Mouse (Mus musculus) cerebellum, adult 18-20 months (tissue): ENCODE measurements around the gene Olfr368.

Experiments
- DNase-seq, 2 experiments: peaks; one replicate each; pipeline ENCODE4 v3.0.0; 2021

Olfr368 gene

DNA sequence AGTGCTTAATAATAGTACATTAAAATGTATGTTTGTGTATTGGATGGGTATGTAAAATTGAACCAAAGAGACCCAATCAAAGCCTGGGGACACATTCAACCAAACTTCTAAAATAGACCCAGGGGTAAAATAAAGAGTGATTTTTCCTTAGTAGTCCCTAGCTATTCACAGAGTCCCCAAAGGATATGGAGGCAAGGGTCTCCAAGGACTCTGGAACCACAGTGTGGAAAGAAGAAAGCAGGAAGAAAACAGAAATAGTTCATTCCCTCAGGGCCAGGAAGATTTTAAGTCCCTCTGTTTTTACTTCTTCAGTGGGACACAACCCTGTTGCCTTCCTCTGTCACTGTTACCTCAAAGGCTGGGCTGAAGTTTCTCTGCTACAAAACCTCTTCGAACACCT lies at the start of gene Olfr368:
Olfr368 (plus strand) TSS at position 301 of the 400 bp plus-strand sequence.
- DNase-seq: no peak

DNA sequence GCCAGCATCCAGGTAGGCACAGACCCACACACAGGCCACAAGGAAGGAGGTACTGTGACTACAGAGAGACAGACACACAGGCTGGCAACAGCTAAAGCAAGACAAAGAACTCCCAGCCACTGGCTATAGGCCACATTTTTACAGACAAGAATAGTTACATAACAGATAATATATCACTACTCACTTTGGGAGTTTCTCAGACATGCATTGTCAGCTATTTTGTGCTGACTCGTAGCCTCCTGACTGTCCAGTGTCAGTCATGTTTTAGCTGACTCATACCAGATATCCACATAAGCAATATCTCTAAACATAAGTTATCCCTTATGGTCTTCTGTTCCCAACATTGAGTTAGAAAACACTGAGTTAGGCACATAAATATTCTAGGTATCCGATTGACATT lies 7.0 kb downstream of the Olfr368 start:
- DNase-seq: no peak

DNA sequence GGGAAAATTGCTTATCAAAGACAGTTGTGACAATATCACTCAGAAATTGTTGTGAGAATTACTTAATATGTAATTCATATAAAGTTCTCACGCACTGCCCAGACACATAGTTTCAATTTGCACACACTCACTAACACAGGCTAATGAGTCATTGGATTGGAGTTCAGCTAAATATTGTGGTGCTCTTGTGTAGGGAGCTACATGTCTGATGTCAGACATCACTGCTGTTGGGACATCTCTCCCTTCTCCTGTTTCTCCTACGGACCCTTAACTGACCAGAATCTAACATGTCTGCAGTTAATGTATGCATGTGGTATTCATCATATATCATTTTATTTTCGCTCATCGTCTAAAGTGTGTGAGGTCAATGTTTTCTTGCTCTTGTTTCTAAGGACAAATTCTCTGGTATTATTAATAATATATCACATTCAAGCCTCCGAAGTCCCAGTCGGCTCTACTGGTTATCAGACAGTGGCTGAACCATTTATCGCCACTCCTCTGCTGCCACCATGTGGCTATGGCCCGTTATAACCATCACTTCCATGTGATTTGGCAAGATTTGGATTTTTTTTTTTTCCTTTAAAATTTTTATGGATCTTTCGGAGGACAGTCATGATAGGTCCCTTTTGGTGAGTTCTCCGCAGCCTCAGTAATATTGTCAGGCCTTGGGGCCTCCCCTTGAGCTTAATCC lies 12.3 kb downstream of the Olfr368 start:
- DNase-seq: peak; percentile 44 to 56

DNA sequence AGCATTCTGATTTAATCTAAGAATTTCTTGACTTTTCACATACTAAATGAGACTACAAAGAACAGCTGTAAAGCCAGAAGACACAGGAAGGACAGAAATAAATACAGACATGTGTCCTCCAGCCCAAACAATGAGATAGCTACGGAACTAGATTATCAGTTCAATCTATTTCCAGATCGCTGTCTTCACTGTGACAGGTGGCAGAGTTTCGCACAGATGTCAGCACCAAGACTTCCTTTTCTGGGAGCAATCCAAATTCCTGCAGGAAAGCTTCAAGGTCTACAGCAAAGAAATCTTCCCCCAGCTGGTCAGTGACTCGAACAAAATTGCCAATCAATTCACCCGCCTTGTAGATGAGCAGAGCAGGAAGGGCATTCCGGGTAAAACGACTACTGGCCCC lies 25.4 kb downstream of the Olfr368 start:
- no peak for DNase-seq

DNA sequence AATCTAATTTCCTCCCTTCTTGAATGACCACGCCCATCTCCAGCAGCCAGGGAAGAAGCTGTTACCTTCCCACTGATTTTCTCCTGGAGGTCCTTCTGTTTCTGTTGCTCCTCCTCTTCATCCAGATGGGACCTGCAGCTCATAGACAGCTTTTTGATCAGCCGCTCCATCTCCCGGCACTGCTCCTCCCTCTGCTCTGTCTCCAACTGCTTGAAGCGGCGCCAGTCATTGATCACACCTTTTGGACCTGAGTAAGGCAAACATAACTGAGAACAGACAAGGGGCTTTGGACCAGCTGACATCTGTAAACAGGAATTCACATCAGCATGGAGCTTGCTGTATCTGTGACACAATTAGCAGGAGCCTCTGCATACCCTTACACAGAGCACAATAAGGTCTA lies 29.3 kb downstream of the Olfr368 start:
- no peak for DNase-seq

DNA sequence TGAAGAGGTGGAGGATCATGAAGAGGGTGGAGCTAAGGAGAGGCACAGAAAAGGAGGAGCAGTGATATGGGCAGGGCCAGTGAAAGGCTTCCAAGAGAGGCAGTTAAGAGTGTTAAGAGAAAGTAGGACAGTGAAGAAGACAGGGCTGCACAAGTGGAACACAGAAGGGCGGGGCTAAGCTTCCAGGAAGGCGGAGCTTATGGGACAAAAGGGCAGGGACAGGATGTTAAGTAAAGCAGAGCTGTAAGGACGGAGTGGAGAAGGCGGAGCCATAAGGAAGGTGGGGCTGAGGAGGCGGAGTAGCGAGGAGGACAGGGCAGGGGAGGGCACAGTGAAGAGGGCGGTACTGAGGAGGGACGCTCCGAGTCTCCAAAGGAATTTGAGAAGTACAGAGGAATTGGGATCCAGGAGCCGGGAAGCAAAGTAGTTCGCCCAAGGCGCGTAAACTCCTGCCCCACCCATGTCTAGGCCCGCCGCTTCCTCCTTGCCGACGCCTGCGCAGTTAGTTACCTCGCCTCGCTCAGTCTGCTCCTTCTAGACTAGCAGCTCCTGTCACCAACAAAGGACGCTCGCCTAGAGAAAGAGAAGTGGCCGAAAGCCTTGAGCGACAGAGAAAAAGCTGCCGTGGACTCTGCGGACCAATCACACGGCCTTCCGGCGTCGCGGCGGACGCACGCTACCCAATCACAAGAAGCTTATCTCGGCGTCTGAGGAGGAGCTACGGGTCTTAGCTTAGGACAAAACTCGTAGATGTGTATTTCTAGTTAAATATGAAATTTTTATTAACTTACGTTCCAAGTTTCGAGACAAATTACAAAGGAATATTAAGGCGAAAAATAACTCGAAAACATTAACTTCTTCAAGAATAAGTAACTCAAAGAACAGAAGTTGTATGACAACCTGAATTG lies 32.6 kb downstream of the Olfr368 start, which contains the start of gene Pdcl:
Pdcl (minus strand) TSS at position 700 of the 908 bp plus-strand sequence.
- DNase-seq: peak; percentile 88 to 89

DNA sequence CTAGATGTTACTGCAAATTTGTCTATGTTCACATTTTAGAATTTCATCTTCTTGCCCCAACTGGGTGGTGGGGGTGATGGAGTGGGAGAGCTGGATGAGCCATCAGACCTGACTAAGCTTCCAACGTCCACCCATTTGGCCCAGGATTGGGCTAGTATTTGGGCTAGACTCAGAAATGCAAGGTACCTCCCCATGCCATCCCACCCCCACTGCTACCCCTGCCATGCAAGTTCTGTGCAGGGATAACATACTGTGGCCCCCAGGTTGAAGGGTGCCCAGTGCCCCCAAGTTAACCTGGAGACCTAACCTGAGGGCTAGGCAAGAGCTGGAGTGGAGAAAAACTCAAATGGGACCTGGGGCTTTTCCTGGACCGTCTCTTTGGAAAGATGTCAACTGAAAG lies 33.6 kb downstream of the Olfr368 start:
- peak in 1 of 2 experiments; percentile 10 for DNase-seq

DNA sequence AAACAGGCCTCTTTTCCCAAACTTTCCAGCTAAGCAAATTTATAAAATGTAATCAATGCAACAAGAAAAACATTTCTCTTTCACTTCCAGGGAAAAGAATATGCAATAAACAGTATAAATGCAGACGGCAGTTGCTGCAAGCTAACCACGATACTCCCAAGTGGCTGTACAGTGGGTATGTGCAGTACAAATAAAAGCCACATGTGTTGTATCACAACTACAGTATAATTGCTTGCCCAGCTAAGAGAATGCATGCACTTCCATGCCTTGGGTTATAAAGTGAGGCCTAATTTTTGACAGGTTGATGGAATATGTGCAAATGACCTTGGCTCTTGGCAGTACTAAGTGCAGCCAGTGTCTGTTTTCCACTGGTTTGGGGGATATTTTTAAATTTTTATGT lies 44.3 kb downstream of the Olfr368 start:
- no peak for DNase-seq

DNA sequence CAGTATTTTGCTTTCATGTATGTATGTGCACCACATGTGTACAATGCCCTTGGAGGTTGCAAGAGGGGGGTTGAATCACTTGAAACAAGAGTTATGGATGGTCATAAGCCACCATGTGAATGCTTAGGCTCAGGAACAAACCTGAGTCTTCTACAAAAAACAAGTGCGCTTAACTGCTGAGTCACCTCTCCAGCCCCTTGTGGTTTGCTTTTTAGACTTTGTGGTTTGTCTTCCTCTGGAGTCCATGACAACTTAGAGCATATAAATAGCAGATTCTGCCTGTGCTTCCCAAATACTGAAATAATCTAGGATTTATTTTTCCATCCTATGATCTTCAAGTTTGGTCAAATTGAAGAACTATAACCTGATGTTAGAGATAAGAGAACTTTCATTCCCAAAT lies 49.7 kb downstream of the Olfr368 start:
- DNase-seq: no peak

DNA sequence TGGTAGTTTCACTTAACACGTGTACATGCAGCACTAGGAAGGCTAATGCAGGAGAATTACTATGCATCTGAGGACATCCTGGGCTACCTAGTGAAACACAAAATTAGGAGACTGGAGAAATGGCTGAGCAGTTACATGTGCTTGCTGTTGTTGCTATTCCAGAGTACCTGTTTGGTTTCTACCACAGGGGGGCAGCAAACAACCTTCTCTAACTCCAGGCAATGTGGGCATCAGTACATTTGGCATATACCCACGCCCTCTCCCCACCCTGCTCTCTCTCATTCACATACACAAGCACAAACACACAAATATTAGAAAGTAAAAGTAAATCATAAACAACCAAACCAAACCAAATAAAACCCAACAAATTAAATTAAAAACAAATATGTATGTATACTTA lies 53.9 kb downstream of the Olfr368 start:
- peak; percentile 60 to 63 for DNase-seq
